Mouse (Mus musculus) heart, embryonic 12.5 days (tissue): ENCODE measurements around the gene Tmprss11g. TPM values are rescaled to one million over a fixed set of nuclear protein-coding genes. Genes with fewer than 3 reads are reported as not detected.

Experiments used
- polyA plus RNA-seq: library from polyadenylated mRNA; unstranded; fragments of >200 nt; fragmentation: Nextera tagmentation; extraction: Ambion mirVana; gene quantifications from 2 replicates; pipeline ENCODE4 v1.2.1, GENCODE M21; 2016

The Tmprss11g gene
- polyA plus RNA-seq, 1 experiment from 2014 or later, result not detected

Other genes with a start within 250 kb of the Tmprss11g start
- not detected in 2 replicates for gene Tmprss11c, start 229.3 kb downstream of the Tmprss11g start, polyA plus RNA-seq
- not detected in 2 replicates for gene Tmprss11d, start 145.2 kb downstream of the Tmprss11g start, polyA plus RNA-seq
- not detected in 2 replicates for gene Tmprss11a, start 49.6 kb downstream of the Tmprss11g start, polyA plus RNA-seq
- not detected in 2 replicates for gene Tmprss11f, start 113.8 kb upstream of the Tmprss11g start, polyA plus RNA-seq
- gene Tmprss11b, start 157.8 kb upstream of the Tmprss11g start, polyA plus RNA-seq, result not detected in 2 replicates
- gene Tmprss11e, start 227.2 kb upstream of the Tmprss11g start, polyA plus RNA-seq, result not detected in 2 replicates